Mouse (Mus musculus): Measurements from ENCODE around the gene Msgn1. TPM values are rescaled to one million over a fixed set of nuclear protein-coding genes. Genes with fewer than 3 reads are reported as not detected.

Msgn1 gene
- polyA plus RNA-seq, 1 experiment, result not detected

DNA sequence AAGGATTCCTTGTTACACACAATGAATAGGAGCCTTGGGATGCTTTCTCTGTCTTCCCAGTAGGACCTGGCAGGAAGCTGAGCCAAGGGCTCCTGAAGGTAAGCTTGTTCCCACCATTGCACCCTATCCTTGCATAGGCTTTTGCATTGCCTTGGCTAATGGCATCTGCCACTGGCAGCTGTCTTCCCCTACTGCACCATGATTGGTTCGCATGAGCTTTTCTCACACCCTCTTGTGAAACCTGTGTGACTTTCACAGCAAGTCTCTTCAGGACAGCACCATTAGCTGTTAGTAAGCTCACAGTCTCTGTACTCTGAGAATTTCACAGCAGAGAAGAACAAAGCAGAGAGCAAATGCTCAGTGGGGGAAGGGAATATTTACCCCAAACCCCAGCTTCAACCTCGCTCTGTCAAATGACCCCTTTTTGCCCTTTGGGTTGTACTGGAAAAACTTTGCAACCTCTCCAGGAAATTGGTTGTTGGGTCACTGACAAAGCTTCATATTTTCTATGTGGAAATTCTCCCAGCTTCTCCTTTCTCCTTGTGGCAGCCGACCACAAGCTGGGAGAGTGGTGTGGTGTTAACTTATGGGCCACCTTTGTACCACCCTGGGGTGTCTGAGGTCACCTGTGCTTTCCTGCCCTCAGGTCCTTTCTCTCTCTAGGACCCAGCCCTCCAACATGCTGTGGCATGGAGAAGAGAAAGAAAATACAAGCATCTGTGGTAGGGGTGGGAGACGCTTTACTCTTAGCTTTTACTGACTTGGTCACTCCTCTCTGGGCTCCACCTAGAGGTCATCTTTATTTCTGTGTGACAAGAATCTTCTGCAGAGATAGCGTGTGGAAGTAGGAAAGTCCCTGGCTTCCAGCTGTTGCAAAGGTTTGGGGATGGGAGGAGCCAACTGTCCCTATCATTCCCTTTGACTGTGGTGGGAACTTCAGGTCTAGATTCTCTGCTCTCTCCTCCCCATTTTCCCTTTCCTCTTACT, 31.1 kb downstream of the Msgn1 start:
- no peaks in the 10 kb centered on the region for H3K4me1 ChIP-seq (ENCODE audit: control insufficient read depth, insufficient read depth, low read length)
- no peak overlapping the region for H3K4me3 ChIP-seq (ENCODE audit: insufficient read depth, low read length)
- H3K27ac ChIP-seq (ENCODE audit: insufficient read depth, low read length), result no peak overlapping the region
- TF ChIP-seq CTCF (IDR thresholded peaks at IDR 0.05; ENCODE audit: extremely low read depth, insufficient read depth, low read length) (no peak), POLR2A (IDR thresholded peaks at IDR 0.05; ENCODE audit: extremely low read depth, insufficient read depth, low read length) (no peak)

GRCm38 (mm10) chr12:11158670-11159069, 50.1 kb downstream of the Msgn1 start:
- Histone ChIP-seq H3K4me3 (ENCODE audit: insufficient read depth, low read length) (no peak overlapping the region), H3K27ac (ENCODE audit: insufficient read depth, low read length) (no peak overlapping the region), H3K4me1 (ENCODE audit: control insufficient read depth, insufficient read depth, low read length) (no peaks in the 10 kb centered on the region)
- TF ChIP-seq CTCF (IDR thresholded peaks at IDR 0.05; ENCODE audit: extremely low read depth, insufficient read depth, low read length), result no peak
- TF ChIP-seq POLR2A (IDR thresholded peaks at IDR 0.05; ENCODE audit: extremely low read depth, insufficient read depth, low read length), result no peak

Other genes starting within 250 kb of the Msgn1 start
- 8.5 and 9.0 TPM in 2 replicates for gene Kcns3, start 57.9 kb downstream of the Msgn1 start, polyA plus RNA-seq (2012; rRNA removed)
- 0.40 and 0.70 TPM in 2 replicates for gene Gen1, start 56.8 kb upstream of the Msgn1 start, polyA plus RNA-seq (2012; rRNA removed)
- 40.6 and 42.1 TPM in 2 replicates for gene Smc6, start 56.9 kb upstream of the Msgn1 start, polyA plus RNA-seq (2012; rRNA removed)
- gene Vsnl1, start 227.6 kb upstream of the Msgn1 start, polyA plus RNA-seq (2012; rRNA removed), result 586 and 603 TPM in 2 replicates
- gene Rad51ap2, start 247.1 kb upstream of the Msgn1 start, polyA plus RNA-seq (2012; rRNA removed), result 1.2 TPM in 2 replicates